Mouse (Mus musculus): ENCODE data around the gene Ptdss2. TPM values are rescaled to one million over a fixed set of nuclear protein-coding genes. Genes with fewer than 3 reads are reported as not detected.
A peak's percentile ranks its signal among the peaks of the same experiment; 100 is the strongest.

The Ptdss2 gene
- polyA plus RNA-seq, 1 experiment from 2014 or later, result 70.9 TPM

DNA sequence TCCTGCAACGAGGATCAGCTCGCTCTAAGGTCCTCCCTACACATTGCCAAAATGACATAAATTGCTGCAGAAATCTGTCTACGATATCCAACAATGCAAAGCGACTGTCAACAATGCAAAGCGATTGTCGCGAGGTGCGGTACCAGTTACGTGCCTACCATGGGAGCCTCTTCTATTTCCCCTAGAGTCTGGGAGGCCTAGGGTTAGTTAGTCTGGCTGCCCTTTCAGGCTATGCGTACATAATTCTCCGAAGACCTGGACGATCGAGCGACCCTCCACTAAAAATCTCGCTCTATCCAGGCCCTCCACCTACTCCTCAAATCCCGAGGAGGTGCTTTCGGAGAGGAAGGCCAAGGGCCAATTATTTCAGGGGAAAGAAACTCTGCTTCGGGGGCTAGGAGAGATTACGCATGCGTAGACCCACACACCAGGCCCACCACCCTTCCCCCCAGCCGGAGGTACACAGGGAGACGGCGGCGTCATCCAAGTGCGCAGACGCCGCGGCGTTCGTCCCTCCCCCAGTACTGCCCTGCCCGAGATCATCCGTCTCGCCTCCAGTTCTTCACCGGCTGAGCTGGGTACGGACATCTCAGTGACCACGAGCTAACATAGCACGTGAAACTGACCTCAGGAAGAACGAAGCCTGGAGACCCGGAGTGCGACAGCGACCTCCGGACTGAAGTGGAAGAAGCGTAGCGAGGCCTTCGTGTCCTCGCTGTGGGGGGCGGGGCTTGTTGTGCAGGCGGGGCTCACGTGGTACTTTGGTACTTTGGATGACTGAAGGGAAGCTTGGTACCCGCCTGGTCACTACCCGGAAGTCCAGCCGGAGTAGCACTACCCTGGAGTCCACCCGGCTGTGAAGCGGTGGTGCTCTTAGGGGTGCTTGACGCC lies 50.2 kb downstream of the Ptdss2 start, which contains the start of gene Rnh1:
TSS of gene Rnh1 (minus strand) at position 742 of the 891 bp plus-strand sequence.
- Histone ChIP-seq H3K27me3 (ENCODE audit: control insufficient read depth, insufficient read depth, low read length) (no peaks in the 10 kb centered on the region), H3K4me3 (ENCODE audit: low read depth, low read length) (peak within 1 kb of the TSS; percentile 53), H3K9me3 (ENCODE audit: control insufficient read depth, low read length) (no peaks in the 10 kb centered on the region), H3K36me3 (ENCODE audit: control insufficient read depth, insufficient read depth, low read length) (no peaks in the 10 kb centered on the region), H3K9ac (ENCODE audit: low read length) (peak within 1 kb of the TSS; percentile 67), H3K4me1 (replicated peaks; ENCODE audit: control insufficient read depth, insufficient read depth, low read length) (peaks cover 16% of the 10 kb centered on the region; the same call in 1 of the 2 replicates), H3K4me2 (ENCODE audit: low read depth, low read length, severe bottlenecking) (peak within 1 kb of the TSS; percentile 65), H3K27ac (ENCODE audit: low read depth, low read length) (peak within 1 kb of the TSS; percentile 90)
- DNase-seq (ENCODE audit: low spot score) (peak; percentile 96), ATAC-seq (replicated peaks; ENCODE audit: low FRiP score) (peak; percentile 97)
- 3% methylated on average over 55 of the region's 55 CpGs for WGBS

DNA sequence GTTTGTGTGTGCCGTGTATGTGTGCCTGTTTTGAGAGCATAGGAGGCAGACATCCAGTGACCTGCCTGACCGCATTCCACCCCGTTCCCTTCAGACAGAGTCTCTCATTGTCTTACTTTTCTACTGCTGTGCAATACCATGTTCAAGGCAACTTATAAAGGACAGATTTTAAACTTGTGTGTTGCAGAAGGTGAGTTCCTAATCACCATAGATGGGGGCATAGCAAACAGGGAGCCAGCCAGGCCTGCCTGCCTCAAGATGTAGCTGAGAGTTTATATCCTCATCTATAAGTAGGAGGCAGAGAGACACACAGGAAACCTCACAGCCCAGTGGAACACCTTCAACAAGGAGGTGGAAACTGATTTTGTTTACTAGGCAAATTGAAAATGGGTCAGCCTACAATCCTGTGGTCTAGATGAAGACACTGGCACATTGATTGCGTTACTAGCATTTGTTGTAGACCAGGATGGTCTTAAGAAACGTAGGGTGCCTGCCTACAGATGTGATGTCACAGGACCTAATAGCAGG lies 51.2 kb downstream of the Ptdss2 start:
- Histone ChIP-seq H3K27ac (ENCODE audit: low read depth, low read length) (no peak overlapping the region), H3K4me2 (ENCODE audit: low read depth, low read length, severe bottlenecking) (peak overlapping the region; percentile 65; the same call in 1 of the 2 replicates), H3K9me3 (ENCODE audit: control insufficient read depth, low read length) (no peaks in the 10 kb centered on the region), H3K36me3 (ENCODE audit: control insufficient read depth, insufficient read depth, low read length) (no peaks in the 10 kb centered on the region), H3K9ac (ENCODE audit: low read length) (peak overlapping the region; percentile 67; the same call in 1 of the 2 replicates), H3K4me3 (ENCODE audit: low read depth, low read length) (0 out of 2 replicates have a peak overlapping the region, but pooled peaks have one; percentile 53), H3K27me3 (ENCODE audit: control insufficient read depth, insufficient read depth, low read length) (no peaks in the 10 kb centered on the region), H3K4me1 (replicated peaks; ENCODE audit: control insufficient read depth, insufficient read depth, low read length) (peaks cover 8% of the 10 kb centered on the region; the same call in 1 of the 2 replicates)
- ATAC-seq (replicated peaks; ENCODE audit: low FRiP score) (no peak), DNase-seq (ENCODE audit: low spot score) (no peak)
- WGBS, result 90% methylated on average over 5 of the region's 5 CpGs

DNA sequence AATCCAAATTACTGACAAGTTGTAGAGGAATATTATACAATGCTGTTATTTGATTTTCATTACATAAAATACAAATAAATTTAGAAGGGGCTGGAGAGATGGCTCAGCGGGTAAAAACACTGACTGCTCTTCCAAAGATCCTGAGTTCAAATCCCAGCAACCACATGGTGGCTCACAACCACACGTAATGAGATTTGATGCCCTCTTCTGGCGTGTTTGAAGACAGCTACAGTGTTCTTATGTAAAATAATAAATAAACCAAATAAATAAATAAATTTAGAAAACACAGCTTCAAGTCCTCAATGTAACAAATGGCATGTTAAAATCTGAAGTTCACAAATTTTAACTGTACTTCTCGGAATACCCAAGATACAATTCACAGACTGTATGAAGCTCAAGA lies 52.9 kb downstream of the Ptdss2 start:
- Histone ChIP-seq H3K9ac (ENCODE audit: low read length) (no peak overlapping the region), H3K4me2 (ENCODE audit: low read depth, low read length, severe bottlenecking) (no peak overlapping the region), H3K27me3 (ENCODE audit: control insufficient read depth, insufficient read depth, low read length) (no peaks in the 10 kb centered on the region), H3K27ac (ENCODE audit: low read depth, low read length) (no peak overlapping the region), H3K4me1 (replicated peaks; ENCODE audit: control insufficient read depth, insufficient read depth, low read length) (0 out of 2 replicates have a peak, but pooled peaks cover 2% of the 10 kb centered on the region), H3K36me3 (ENCODE audit: control insufficient read depth, insufficient read depth, low read length) (no peaks in the 10 kb centered on the region), H3K9me3 (ENCODE audit: control insufficient read depth, low read length) (no peaks in the 10 kb centered on the region), H3K4me3 (ENCODE audit: low read depth, low read length) (no peak overlapping the region)
- ATAC-seq (replicated peaks; ENCODE audit: low FRiP score) (no peak), DNase-seq (ENCODE audit: low spot score) (no peak)
- 87% methylated on average over 4 of the region's 4 CpGs for WGBS

DNA sequence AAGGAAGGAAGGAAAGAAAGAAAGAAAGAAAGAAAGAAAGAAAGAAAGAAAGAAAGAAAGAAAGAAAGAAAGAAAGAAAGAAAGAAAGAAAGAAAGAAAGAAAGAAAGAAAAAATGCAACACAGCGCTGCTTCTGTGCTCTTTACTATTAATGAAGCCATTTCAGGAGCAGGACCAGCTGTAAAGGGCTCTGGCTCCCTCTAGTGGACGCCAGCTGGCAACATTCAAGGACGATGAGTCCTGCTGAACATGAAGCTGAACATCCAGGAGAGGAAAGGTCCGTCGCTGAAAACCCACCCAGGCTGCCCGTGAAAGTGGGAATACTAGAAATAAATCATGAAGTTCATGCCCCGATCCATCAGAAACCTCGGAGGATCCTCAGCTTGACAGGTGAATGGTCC lies 54.0 kb downstream of the Ptdss2 start:
- Histone ChIP-seq H3K27ac (ENCODE audit: low read depth, low read length) (no peak overlapping the region), H3K36me3 (ENCODE audit: control insufficient read depth, insufficient read depth, low read length) (no peaks in the 10 kb centered on the region), H3K4me2 (ENCODE audit: low read depth, low read length, severe bottlenecking) (no peak overlapping the region), H3K9ac (ENCODE audit: low read length) (no peak overlapping the region), H3K4me1 (replicated peaks; ENCODE audit: control insufficient read depth, insufficient read depth, low read length) (0 out of 2 replicates have a peak, but pooled peaks cover 2% of the 10 kb centered on the region), H3K9me3 (ENCODE audit: control insufficient read depth, low read length) (no peaks in the 10 kb centered on the region), H3K27me3 (ENCODE audit: control insufficient read depth, insufficient read depth, low read length) (no peaks in the 10 kb centered on the region), H3K4me3 (ENCODE audit: low read depth, low read length) (no peak overlapping the region)
- ATAC-seq (replicated peaks; ENCODE audit: low FRiP score) (no peak), DNase-seq (ENCODE audit: low spot score) (peak; percentile 92)
- WGBS, result 2% methylated on average over 8 of the region's 8 CpGs

DNA sequence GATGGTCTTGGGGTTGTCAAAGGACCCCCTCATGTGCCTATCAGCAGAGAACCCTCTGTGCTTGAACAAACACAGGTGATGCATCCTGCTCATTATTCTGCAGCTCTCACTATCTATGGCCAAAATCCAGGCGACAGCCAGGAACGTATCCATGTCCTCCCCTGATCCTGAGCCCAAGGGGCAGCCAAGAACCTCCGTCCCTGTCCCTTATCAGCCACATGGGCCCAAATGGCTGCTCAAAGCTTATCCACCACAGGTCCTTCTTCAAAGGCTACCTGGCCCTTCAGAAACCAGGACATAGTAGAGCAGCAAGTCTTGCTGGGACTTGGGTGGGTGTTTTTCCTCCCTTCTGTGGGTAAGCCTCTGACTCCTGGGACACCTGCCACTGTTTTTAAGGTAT lies 66.0 kb downstream of the Ptdss2 start:
- H3K4me2 ChIP-seq (ENCODE audit: low read depth, low read length, severe bottlenecking), result no peak overlapping the region
- H3K27me3 ChIP-seq (ENCODE audit: control insufficient read depth, insufficient read depth, low read length), result no peaks in the 10 kb centered on the region
- no peak for ATAC-seq (replicated peaks; ENCODE audit: low FRiP score)
- no peak overlapping the region for H3K27ac ChIP-seq (ENCODE audit: low read depth, low read length)
- H3K9me3 ChIP-seq (ENCODE audit: control insufficient read depth, low read length), result no peaks in the 10 kb centered on the region
- 75% methylated on average over 3 of the region's 3 CpGs for WGBS
- no peak overlapping the region for H3K9ac ChIP-seq (ENCODE audit: low read length)
- H3K4me3 ChIP-seq (ENCODE audit: low read depth, low read length), result no peak overlapping the region
- H3K4me1 ChIP-seq (replicated peaks; ENCODE audit: control insufficient read depth, insufficient read depth, low read length), result peaks cover 10% of the 10 kb centered on the region
- no peak for DNase-seq (ENCODE audit: low spot score)
- H3K36me3 ChIP-seq (ENCODE audit: control insufficient read depth, insufficient read depth, low read length), result 0 out of 2 replicates have a peak, but pooled peaks cover 2% of the 10 kb centered on the region

DNA sequence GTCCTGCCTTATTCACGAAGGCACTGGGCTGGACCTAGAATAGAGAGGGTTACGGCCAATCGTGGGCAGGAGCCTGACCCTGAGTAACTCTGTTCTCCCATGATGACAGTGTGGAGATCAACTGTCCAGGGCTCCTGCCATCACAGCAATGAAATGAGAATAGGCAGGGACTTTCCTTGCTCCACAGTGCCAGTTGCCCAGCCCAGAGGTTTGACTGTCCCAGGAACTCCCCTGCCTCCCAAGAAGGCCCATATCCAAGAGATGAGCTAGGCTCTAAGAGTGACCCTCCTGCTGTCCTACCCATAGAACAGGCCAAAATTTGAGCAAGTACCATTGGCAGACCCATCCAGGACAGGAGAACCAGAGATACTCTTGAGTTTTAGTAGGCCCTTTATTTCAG lies 66.6 kb downstream of the Ptdss2 start:
- peaks cover 10% of the 10 kb centered on the region for H3K4me1 ChIP-seq (replicated peaks; ENCODE audit: control insufficient read depth, insufficient read depth, low read length)
- DNase-seq (ENCODE audit: low spot score) (no peak), ATAC-seq (replicated peaks; ENCODE audit: low FRiP score) (no peak)
- H3K36me3 ChIP-seq (ENCODE audit: control insufficient read depth, insufficient read depth, low read length), result 0 out of 2 replicates have a peak, but pooled peaks cover 2% of the 10 kb centered on the region
- WGBS, result 91% methylated on average over 3 of the region's 3 CpGs
- H3K9ac ChIP-seq (ENCODE audit: low read length), result no peak overlapping the region
- no peaks in the 10 kb centered on the region for H3K9me3 ChIP-seq (ENCODE audit: control insufficient read depth, low read length)
- H3K27ac ChIP-seq (ENCODE audit: low read depth, low read length), result no peak overlapping the region
- no peak overlapping the region for H3K4me3 ChIP-seq (ENCODE audit: low read depth, low read length)
- no peak overlapping the region for H3K4me2 ChIP-seq (ENCODE audit: low read depth, low read length, severe bottlenecking)
- no peaks in the 10 kb centered on the region for H3K27me3 ChIP-seq (ENCODE audit: control insufficient read depth, insufficient read depth, low read length)

DNA sequence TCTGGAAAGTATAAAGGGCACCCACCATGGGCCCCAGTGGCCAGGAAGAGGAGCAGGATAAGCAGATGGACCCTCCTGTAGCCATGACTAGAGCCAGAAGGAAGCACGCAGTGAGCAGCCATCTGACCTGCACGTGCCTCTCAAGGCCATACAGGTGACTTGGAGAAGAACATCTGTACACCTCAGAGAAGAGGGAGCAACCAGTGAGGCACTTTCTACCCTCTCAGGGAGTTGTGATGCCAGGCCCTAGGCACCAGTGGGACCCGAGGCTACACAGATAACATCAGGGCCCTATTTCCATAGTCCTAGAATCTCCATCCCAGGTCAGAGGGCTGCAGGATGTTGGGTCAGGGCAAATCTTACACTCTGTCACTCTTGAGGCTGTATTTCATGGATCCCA lies 68.0 kb downstream of the Ptdss2 start:
- no peaks in the 10 kb centered on the region for H3K9me3 ChIP-seq (ENCODE audit: control insufficient read depth, low read length)
- DNase-seq (ENCODE audit: low spot score), result no peak
- H3K4me1 ChIP-seq (replicated peaks; ENCODE audit: control insufficient read depth, insufficient read depth, low read length), result peaks cover 10% of the 10 kb centered on the region
- H3K27ac ChIP-seq (ENCODE audit: low read depth, low read length), result no peak overlapping the region
- no peaks in the 10 kb centered on the region for H3K27me3 ChIP-seq (ENCODE audit: control insufficient read depth, insufficient read depth, low read length)
- H3K4me3 ChIP-seq (ENCODE audit: low read depth, low read length), result no peak overlapping the region
- no peak overlapping the region for H3K4me2 ChIP-seq (ENCODE audit: low read depth, low read length, severe bottlenecking)
- ATAC-seq (replicated peaks; ENCODE audit: low FRiP score), result no peak
- 86% methylated on average over 3 of the region's 3 CpGs for WGBS
- no peak overlapping the region for H3K9ac ChIP-seq (ENCODE audit: low read length)
- 0 out of 2 replicates have a peak, but pooled peaks cover 2% of the 10 kb centered on the region for H3K36me3 ChIP-seq (ENCODE audit: control insufficient read depth, insufficient read depth, low read length)

DNA sequence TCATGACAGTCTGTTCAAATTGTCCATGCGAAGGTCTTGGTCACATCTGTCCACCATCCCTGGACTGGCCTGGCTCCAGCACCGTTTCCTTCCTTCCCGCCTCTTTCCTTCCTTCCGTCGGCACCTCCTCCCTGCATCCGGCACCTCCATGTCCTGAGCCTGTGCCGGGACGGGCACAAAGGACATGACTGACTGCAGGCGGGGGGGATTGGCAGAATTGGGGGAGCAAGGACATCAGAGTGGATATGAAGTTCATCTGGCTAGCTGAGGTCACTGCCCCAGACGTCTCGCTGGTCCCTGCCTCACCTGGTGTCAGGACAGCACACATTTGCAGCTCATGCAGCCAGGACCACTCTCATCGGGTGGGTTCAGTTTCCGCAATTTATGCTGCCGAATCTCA lies 68.9 kb downstream of the Ptdss2 start:
- ATAC-seq (replicated peaks; ENCODE audit: low FRiP score) (no peak), DNase-seq (ENCODE audit: low spot score) (no peak)
- Histone ChIP-seq H3K36me3 (ENCODE audit: control insufficient read depth, insufficient read depth, low read length) (0 out of 2 replicates have a peak, but pooled peaks cover 2% of the 10 kb centered on the region), H3K4me3 (ENCODE audit: low read depth, low read length) (no peak overlapping the region), H3K9me3 (ENCODE audit: control insufficient read depth, low read length) (no peaks in the 10 kb centered on the region), H3K27me3 (ENCODE audit: control insufficient read depth, insufficient read depth, low read length) (no peaks in the 10 kb centered on the region), H3K4me1 (replicated peaks; ENCODE audit: control insufficient read depth, insufficient read depth, low read length) (peaks cover 10% of the 10 kb centered on the region), H3K4me2 (ENCODE audit: low read depth, low read length, severe bottlenecking) (no peak overlapping the region), H3K9ac (ENCODE audit: low read length) (no peak overlapping the region), H3K27ac (ENCODE audit: low read depth, low read length) (no peak overlapping the region)
- WGBS, result 91% methylated on average over 14 of the region's 14 CpGs

Measured in forebrain, embryonic 11.5 days (tissue).